Mouse (Mus musculus) midbrain, embryonic 15.5 days (tissue): ENCODE results near the gene Ampd3. TPM values are rescaled to one million over a fixed set of nuclear protein-coding genes. Genes with fewer than 3 reads are reported as not detected.

ENCODE experiments used
- ATAC-seq: fragments of 200-750 bp; cut with Nextera tagmentation; replicated peaks from 2 replicates; pipeline ENCODE4 v1.8.0; 2017; ENCODE audit warnings: moderate TSS enrichment
- H3K27ac ChIP-seq: fragments of 300-500 bp; sonication (generic); 2 replicates; pipeline ENCODE4 v1.5.1; 2015; ENCODE audit warnings: mild to moderate bottlenecking, inconsistent platforms
- H3K27me3 ChIP-seq: fragments of 300-500 bp; sonication (generic); replicated peaks from 2 replicates; pipeline ENCODE4 v1.6.1; 2015; ENCODE audit warnings: inconsistent platforms
- H3K36me3 ChIP-seq: fragments of 300-500 bp; sonication (generic); replicated peaks from 2 replicates; pipeline ENCODE4 v1.6.1; 2015; ENCODE audit warnings: inconsistent platforms
- H3K4me1 ChIP-seq: fragments of 300-500 bp; sonication (generic); 2 replicates; pipeline ENCODE4 v1.6.1; 2015; ENCODE audit warnings: inconsistent platforms
- H3K4me2 ChIP-seq: fragments of 300-500 bp; sonication (generic); 2 replicates; pipeline ENCODE4 v1.6.1; 2015; ENCODE audit warnings: inconsistent platforms, mild to moderate bottlenecking, moderate library complexity
- H3K4me3 ChIP-seq: fragments of 300-500 bp; sonication (generic); 2 replicates; pipeline ENCODE4 v1.5.1; 2015; ENCODE audit warnings: mild to moderate bottlenecking, inconsistent platforms
- H3K9ac ChIP-seq: fragments of 300-500 bp; sonication (generic); 2 replicates; pipeline ENCODE4 v1.6.1; 2015; ENCODE audit warnings: mild to moderate bottlenecking, inconsistent platforms
- H3K9me3 ChIP-seq: fragments of 300-500 bp; sonication (generic); 2 replicates; pipeline ENCODE4 v1.6.1; 2016; ENCODE audit warnings: inconsistent platforms
- WGBS: fragments of 180-500 bp; shearing (Covaris S2); methylation state at CpG from one replicate; pipeline ENCODE4 v1.1.7; 2015; ENCODE audit warnings: mixed read lengths; 5-methylcytosine and 5-hydroxymethylcytosine counted together
- polyA plus RNA-seq: library from polyadenylated mRNA; unstranded; fragments of >200 nt; fragmentation: Nextera tagmentation; extraction: Ambion mirVana; gene quantifications from 2 replicates; pipeline ENCODE4 v1.2.1, GENCODE M21; 2015

The Ampd3 gene
- polyA plus RNA-seq, result 9.7 and 10.1 TPM in 2 replicates

DNA sequence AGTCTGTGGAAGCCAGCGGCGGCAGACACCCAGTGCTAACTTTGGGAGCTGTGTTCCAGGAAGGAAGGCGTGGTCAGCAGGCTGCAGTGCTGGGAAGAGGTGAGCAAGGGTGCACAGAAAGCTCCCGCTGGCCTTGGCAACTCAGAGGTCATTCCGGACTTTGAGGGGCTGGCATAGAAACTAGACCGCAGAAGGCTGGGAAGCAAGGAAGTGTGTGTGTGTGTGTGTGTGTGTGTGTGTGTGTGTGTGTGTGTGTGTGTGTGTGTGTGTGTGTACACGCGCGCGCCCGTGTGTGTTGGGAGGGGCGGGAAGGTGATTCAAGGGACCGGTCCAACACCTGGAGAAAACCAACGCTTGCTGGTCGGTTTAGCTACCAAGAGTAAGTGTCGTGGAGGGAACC is at the start of gene Ampd3:
Ampd3 (plus strand) TSS at position 206 of the 400 bp plus-strand sequence.
- peak; percentile 65 for ATAC-seq
- WGBS, result 12% methylated on average over 16 of the region's 16 CpGs
- Histone ChIP-seq H3K4me1 (peaks cover 13% of the 10 kb centered on the region), H3K9ac (peak within 1 kb of the TSS; percentile 76), H3K9me3 (no peaks in the 10 kb centered on the region), H3K36me3 (no peaks in the 10 kb centered on the region), H3K4me2 (peak within 1 kb of the TSS; percentile 89), H3K4me3 (peak within 1 kb of the TSS; percentile 66), H3K27ac (peak within 1 kb of the TSS; percentile 51), H3K27me3 (0 out of 2 replicates have a peak, but pooled peaks cover 3% of the 10 kb centered on the region)

DNA sequence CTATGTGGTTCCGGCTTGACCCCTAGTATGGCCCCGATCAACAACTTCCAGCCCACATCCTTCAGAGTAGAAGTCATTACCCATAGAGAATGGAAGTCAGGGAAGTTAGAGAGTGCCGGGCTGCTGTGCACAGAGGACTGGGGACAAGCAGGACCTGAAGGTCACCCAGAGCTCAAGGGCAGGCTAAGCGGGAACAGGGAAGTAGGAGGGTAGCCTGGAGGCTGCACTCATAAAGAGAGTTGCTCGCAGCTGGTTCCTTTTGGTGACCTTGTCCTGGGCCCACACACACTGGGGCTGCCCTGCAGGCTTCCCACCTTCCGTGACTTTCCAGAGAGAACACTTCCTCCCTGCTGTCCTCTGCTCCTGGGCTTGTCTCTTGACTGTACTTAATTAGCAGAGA is 49.5 kb upstream of the Ampd3 start:
- Histone ChIP-seq H3K27ac (no peak overlapping the region), H3K9ac (no peak overlapping the region), H3K4me1 (no peaks in the 10 kb centered on the region), H3K27me3 (no peaks in the 10 kb centered on the region), H3K36me3 (no peaks in the 10 kb centered on the region), H3K4me2 (no peak overlapping the region), H3K9me3 (no peaks in the 10 kb centered on the region), H3K4me3 (no peak overlapping the region)
- ATAC-seq, result no peak
- WGBS, result 84% methylated on average over 6 of the region's 6 CpGs

DNA sequence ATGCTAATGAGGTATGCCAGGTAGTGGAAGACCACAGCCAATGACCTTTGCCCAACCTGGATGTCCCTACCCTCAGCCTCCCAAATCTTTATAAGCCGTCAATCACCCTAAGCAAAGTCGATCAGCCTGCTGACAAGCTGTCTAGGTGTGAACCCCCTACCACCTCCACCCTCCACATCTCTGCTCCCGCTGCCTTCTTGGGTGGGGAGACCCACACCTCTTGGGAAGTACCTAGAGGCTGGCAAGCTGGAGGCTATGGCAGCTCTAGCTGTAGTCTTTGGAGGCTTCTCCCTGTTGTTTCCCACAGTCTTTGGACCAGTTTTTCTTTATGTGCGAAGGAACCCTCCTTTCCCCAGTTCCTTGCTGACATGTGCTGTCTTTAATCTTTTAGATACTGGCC is 48.1 kb upstream of the Ampd3 start:
- no peak for ATAC-seq
- H3K9me3 ChIP-seq, result no peaks in the 10 kb centered on the region
- no peak overlapping the region for H3K9ac ChIP-seq
- H3K4me2 ChIP-seq, result no peak overlapping the region
- 85% methylated on average over 4 of the region's 4 CpGs for WGBS
- H3K4me3 ChIP-seq, result no peak overlapping the region
- no peaks in the 10 kb centered on the region for H3K27me3 ChIP-seq
- no peaks in the 10 kb centered on the region for H3K4me1 ChIP-seq
- H3K36me3 ChIP-seq, result no peaks in the 10 kb centered on the region
- H3K27ac ChIP-seq, result no peak overlapping the region

DNA sequence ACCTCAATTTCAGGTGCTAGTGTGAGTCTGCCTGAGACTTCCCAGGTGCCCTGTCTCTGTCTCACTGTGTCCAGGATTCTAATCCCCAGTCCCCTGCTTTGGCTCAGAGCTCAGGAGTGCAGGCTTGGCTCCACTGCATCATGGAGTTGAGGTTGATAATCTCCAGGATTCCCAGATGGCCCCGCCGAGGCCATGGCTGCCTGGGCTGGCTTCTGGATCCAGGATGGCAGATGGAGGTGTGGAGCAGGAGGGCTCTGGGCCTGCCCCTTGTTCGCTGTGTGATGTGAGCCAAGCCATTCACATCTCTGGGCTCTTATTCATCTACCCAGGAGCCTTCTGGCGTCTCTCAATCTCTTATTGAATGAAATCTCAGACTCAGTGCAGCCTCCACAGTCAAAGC is 45.8 kb upstream of the Ampd3 start:
- no peak overlapping the region for H3K27ac ChIP-seq
- H3K36me3 ChIP-seq, result no peaks in the 10 kb centered on the region
- H3K4me3 ChIP-seq, result no peak overlapping the region
- WGBS, result 81% methylated on average over 4 of the region's 4 CpGs
- H3K9me3 ChIP-seq, result no peaks in the 10 kb centered on the region
- no peak overlapping the region for H3K4me2 ChIP-seq
- no peak for ATAC-seq
- no peak overlapping the region for H3K9ac ChIP-seq
- H3K4me1 ChIP-seq, result no peaks in the 10 kb centered on the region
- no peaks in the 10 kb centered on the region for H3K27me3 ChIP-seq

DNA sequence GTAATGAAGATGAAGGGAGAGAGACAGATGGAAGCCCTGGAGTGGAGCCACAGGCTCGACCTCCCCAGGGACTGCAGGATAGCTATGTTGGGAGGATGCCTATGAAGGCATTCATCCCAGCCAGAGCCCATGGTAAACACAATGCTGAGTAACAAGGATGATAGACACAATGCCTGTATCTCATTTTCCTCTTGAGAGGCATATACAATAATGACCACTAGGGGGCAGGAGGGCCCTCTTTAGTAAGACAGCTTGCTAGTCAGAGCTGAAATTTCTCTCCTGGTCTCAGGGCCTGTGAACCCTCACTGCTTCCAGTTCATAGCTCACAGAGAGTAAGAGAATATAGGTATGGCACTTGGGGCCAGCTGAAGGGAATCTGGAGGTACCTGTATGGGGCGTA is 41.0 kb upstream of the Ampd3 start:
- ATAC-seq, result peak; percentile 52; the same call in 1 of the 2 replicates
- no peak overlapping the region for H3K4me3 ChIP-seq
- no peak overlapping the region for H3K4me2 ChIP-seq
- no peak overlapping the region for H3K27ac ChIP-seq
- peaks cover 8% of the 10 kb centered on the region; the same call in 1 of the 2 replicates for H3K4me1 ChIP-seq
- H3K36me3 ChIP-seq, result no peaks in the 10 kb centered on the region
- H3K9me3 ChIP-seq, result no peaks in the 10 kb centered on the region
- 38% methylated on average over 2 of the region's 2 CpGs for WGBS
- H3K9ac ChIP-seq, result no peak overlapping the region
- H3K27me3 ChIP-seq, result no peaks in the 10 kb centered on the region

DNA sequence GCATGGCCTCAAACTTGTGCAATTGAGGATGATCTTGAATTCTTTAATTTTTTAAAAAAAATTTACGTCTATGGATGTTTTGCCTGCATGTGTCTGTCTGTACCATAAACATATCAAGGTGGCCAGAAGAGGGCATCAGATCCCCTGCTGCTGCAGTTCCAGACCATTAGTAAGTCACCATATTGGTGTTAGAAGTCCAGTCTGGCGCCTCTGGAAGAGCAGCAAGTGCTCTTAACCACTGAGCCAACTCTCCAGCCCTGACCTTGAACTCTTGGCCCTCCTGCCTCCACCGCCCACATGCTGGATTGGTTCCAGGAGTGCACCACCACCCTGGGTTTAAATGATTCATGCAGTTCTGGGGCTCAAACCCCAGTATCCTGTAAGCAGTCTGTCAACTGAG is 39.1 kb upstream of the Ampd3 start:
- Histone ChIP-seq H3K4me3 (no peak overlapping the region), H3K27me3 (no peaks in the 10 kb centered on the region), H3K9ac (no peak overlapping the region), H3K4me2 (no peak overlapping the region), H3K9me3 (no peaks in the 10 kb centered on the region), H3K36me3 (no peaks in the 10 kb centered on the region), H3K27ac (no peak overlapping the region), H3K4me1 (peaks cover 8% of the 10 kb centered on the region; the same call in 1 of the 2 replicates)
- 57% methylated on average over 3 of the region's 3 CpGs for WGBS
- ATAC-seq, result no peak

DNA sequence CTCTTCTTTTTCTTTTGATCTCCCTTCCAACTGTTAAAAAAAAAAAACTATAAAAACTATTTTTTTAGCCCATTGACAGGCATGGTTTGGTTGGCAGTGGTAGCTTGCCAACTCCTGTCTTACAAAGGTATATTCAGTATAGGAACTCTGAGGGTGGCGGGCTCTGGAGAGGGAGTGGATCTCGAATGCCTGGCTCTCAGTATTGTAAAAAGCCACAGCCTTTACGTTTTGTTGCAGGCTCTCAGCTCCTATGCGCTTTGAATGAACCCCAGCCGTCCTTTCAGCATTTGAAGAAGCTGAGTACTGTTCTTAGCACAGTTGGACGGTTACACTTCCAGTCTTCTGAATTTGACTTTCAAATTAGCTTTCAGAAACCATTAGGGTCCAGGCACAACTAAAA is 38.7 kb upstream of the Ampd3 start:
- Histone ChIP-seq H3K9ac (no peak overlapping the region), H3K36me3 (no peaks in the 10 kb centered on the region), H3K4me2 (no peak overlapping the region), H3K27me3 (no peaks in the 10 kb centered on the region), H3K4me3 (no peak overlapping the region), H3K4me1 (peaks cover 8% of the 10 kb centered on the region; the same call in 1 of the 2 replicates), H3K27ac (no peak overlapping the region), H3K9me3 (no peaks in the 10 kb centered on the region)
- no peak for ATAC-seq
- WGBS, result 33% methylated on average over 6 of the region's 6 CpGs

DNA sequence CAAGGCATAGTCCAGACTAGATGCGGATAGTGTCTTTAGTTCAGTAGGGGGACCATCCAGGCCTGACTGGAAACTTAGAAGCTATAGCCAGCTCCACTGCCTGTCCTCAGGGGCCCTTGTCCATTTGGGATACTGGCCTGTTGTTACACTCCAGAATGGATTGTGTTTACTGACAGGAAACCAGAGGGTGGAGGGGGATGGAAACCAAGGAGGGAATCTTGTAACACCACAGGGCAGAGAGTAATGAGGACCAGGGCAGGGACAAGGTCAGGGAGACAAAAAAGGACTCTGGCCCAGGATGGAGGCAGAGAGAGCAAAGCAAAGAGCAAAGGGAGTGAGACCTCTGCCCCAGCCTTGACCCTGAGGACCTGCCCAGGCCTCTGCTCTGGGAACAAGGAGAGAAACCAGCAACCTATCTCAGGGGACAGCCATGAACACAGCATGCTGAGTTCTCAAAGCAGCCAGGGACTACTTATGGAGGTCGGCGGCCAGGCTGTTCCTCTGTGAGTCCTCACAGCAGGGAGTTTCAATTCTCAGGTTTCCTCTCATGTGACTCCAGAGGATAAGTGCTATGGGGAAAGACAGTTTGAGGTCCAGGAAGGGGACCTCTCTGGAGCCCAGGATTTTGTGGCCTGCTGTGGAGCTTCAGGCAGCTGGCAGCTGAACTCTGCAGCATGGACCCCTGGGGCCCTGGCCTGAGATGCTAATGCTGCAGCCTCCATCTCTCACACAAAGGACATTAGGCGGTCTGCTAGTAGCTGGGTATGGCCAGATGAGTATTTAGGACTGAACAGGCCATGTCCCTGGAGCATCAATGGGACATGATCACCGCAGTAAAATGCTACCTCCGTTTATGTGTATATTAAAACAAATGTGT is 36.7 kb upstream of the Ampd3 start:
- Histone ChIP-seq H3K4me2 (no peak overlapping the region), H3K27ac (no peak overlapping the region), H3K9ac (no peak overlapping the region), H3K36me3 (no peaks in the 10 kb centered on the region), H3K9me3 (no peaks in the 10 kb centered on the region), H3K27me3 (no peaks in the 10 kb centered on the region), H3K4me1 (peaks cover 8% of the 10 kb centered on the region; the same call in 1 of the 2 replicates), H3K4me3 (no peak overlapping the region)
- 48% methylated on average over 6 of the region's 6 CpGs for WGBS
- no peak for ATAC-seq

DNA sequence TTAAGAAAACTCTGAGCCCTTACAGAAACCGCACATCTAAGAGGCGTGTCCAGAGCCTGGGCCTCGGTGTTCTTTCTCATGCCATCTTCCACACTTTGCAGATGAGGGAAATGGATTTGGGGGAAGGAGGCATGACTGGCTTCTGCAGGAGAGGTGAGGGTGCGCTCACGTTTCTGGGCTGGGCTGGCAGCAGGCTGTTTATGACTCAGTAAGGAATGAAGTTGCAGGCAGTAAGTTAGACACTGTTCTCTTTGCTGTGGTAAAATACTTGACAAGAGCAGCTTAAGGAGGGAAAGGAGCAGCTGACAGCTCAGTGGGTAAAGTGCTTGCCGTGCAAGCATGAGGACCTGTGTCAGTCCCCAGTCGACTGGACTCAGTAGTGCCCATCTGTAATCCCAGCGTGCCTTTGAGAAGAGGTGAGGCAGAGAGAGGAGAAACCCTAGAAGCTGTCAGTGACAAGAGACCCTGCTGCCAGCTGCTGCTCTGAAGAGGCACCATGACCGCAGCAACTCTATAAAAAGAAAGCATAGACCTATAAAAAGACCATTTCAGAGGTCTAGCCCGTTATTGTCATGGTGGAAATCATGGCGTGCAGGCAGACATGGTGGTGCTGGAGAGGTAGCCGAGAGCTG is 35.9 kb upstream of the Ampd3 start:
- peaks cover 8% of the 10 kb centered on the region; the same call in 1 of the 2 replicates for H3K4me1 ChIP-seq
- H3K4me2 ChIP-seq, result no peak overlapping the region
- no peak overlapping the region for H3K4me3 ChIP-seq
- no peak overlapping the region for H3K9ac ChIP-seq
- no peaks in the 10 kb centered on the region for H3K36me3 ChIP-seq
- WGBS, result 85% methylated on average over 12 of the region's 12 CpGs
- no peak overlapping the region for H3K27ac ChIP-seq
- ATAC-seq, result no peak
- no peaks in the 10 kb centered on the region for H3K27me3 ChIP-seq
- H3K9me3 ChIP-seq, result no peaks in the 10 kb centered on the region

DNA sequence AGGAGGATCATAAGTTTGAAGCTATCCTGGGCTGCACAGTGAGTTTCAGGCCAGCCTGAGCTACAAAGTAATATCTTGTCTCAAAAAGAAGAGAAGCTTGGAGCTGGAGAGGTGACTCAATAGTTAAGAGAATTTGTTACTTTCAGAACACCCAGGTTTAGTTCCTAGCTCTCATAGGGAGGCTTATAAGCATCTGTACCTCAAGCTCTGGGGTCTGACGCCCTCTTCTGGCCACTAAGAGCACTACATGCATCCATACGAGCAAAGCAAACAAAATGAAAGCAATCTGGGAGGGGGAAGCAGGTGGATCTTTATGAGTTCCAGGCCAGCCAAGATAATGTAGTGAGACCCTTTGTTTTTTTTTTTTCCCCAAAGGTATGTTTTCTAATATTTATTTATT is 31.1 kb upstream of the Ampd3 start:
- WGBS, result 49% methylated on average over 2 of the region's 2 CpGs
- Histone ChIP-seq H3K4me2 (no peak overlapping the region), H3K27me3 (no peaks in the 10 kb centered on the region), H3K4me1 (peaks cover 17% of the 10 kb centered on the region), H3K9ac (no peak overlapping the region), H3K9me3 (no peaks in the 10 kb centered on the region), H3K27ac (no peak overlapping the region), H3K36me3 (no peaks in the 10 kb centered on the region), H3K4me3 (no peak overlapping the region)
- ATAC-seq, result no peak

DNA sequence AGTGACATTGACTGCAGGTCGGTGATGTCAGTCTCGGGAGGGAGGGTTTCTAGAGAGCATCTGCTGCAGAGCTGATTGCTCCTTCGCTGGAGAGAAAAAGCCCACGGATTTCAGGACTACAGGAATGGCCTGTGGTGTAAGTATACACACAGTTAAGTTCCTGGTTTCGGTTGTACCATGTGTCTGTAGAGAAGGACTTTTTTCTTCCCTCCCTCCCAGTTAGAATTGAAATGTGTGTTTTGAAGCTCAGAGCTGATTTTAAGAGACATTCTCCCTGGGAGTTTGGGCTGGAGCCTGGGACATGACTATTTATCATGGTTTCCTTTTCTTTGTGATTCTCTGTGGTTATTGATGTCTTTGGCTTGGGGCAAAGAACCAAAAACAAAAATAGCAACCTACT is 28.2 kb upstream of the Ampd3 start:
- Histone ChIP-seq H3K27ac (peak overlapping the region; percentile 13; the same call in 1 of the 2 replicates), H3K4me2 (no peak overlapping the region), H3K9me3 (no peaks in the 10 kb centered on the region), H3K27me3 (no peaks in the 10 kb centered on the region), H3K36me3 (no peaks in the 10 kb centered on the region), H3K4me3 (no peak overlapping the region), H3K9ac (no peak overlapping the region), H3K4me1 (peaks cover 16% of the 10 kb centered on the region)
- WGBS, result 53% methylated on average over 5 of the region's 5 CpGs
- no peak for ATAC-seq

DNA sequence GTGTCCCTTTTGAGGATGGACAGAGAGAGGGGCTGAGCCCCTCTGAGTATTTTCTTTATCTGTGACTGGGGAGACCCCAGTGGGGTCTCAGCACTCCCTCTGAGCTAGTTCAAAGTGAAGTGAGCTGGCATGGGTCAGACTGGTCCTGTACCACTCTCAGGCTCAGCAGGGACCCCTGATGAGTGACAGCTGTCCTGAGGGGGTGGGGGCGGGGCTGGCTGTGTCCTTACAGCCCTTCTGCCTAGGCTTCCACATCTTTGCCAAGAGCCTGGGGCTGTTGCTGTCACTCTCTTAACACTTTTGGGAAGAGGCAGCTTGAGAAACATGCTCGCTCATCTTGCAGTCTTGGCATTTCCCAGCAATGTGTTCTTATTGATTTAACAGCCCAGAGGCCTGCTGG is 27.8 kb upstream of the Ampd3 start:
- peak; percentile 76 for ATAC-seq
- no peak overlapping the region for H3K4me3 ChIP-seq
- 52% methylated on average over 2 of the region's 2 CpGs for WGBS
- no peak overlapping the region for H3K9ac ChIP-seq
- no peaks in the 10 kb centered on the region for H3K36me3 ChIP-seq
- H3K4me2 ChIP-seq, result no peak overlapping the region
- H3K4me1 ChIP-seq, result peaks cover 16% of the 10 kb centered on the region
- H3K27me3 ChIP-seq, result no peaks in the 10 kb centered on the region
- no peaks in the 10 kb centered on the region for H3K9me3 ChIP-seq
- peak overlapping the region; percentile 13; the same call in 1 of the 2 replicates for H3K27ac ChIP-seq
